Mouse (Mus musculus) liver (tissue): ENCODE results near the gene Grtp1.

Experiments used
- DNase-seq: peaks from one replicate; pipeline ENCODE4 v3.0.0-alpha.2; 2020; ENCODE audit warnings: mixed read lengths

Grtp1 gene

DNA sequence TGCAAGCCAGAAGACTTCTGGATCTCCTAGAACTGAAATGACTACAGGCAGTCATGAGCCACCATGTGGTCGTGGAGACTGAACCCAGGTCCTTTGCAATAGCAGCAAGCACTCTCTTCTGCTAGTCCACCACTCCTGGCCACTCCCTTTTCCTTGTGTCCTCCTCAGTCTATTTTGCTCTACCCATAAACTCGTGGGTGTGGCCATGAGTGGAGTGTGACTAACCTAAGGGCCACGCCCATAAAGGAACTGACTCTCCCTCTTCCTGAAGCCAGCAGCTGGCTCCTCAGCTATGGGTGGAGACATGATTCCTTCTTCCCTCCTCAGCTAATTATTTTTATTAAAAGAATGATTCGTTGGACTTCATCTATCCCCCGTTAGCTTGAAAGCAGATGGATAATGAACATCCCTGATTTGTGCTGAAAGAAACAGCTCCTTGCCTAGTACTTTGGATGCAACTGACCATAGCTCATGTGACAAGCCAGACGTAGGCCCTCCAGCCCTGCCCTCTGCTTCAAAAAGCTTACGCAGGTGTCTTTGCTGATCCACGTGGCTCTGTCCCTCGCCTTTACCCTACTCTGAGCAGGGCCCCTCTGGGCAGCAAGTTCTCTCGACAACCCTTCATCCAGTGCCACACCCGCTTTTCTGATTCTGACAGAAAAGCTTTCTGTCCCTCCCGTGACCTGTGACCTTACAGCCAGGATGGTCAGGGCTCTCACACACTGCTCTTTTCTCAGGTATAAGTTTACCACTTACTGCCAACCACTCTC lies 4.1 kb upstream of the Grtp1 start:
- DNase-seq, result peak; percentile 85

DNA sequence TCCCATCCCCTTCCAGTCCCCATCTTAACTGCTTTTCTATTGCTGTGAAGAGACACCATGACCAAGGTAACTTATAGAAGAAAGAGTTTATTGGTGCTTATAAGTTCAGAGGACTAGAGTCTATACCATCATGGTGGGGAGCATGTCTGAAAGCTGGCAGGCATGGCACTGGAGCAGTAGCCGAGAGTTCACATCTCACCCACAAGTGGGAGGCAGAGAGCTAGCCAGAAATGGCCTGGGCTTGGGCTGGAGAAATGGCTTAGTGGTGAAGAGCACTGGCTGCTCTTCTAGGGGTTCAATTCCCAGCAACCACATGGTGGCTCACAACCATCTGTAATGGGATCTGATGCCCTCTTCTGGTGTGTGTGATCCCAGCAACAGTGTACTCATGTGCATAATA lies 3.1 kb upstream of the Grtp1 start:
- peak; percentile 78 for DNase-seq

DNA sequence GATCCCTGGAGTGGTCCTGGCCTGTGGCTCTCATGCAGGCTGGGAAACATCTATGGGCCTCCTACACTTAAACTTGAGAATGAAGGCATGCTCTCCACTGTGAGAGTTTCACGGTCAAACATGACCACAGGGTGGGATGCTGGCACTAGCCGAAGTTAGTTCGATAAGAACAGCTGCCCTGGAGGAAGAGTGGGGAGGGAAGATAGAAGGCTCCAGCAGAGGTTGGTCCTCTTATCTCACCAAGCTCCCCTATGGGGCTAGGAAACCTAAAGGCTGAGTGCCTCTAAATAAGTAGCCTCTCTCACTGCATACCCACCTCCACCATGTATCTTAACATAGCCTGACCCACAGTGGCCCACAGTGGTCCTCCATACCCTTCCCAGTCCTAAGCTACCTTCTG lies 2.4 kb upstream of the Grtp1 start:
- DNase-seq, result peak; percentile 86

DNA sequence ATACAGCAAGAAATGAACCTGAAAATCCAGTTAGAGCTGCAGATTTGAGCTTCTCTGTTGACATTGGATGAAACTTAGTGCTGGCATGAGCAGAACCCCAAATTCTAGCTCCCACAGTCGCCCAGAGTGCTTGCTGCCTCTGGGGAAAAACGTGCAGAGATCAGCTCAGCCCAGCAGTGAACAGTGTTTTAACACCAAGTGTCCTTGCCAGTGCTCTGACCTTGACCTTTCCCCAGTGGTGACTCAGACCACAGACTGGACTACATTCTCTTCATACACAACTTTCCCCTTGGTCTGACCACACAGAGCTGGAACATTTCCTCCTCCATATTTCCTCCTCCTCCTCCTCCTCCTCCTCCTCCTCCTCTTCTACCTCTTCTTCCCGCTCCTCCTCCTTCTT lies 1.6 kb upstream of the Grtp1 start:
- DNase-seq, result peak; percentile 36

DNA sequence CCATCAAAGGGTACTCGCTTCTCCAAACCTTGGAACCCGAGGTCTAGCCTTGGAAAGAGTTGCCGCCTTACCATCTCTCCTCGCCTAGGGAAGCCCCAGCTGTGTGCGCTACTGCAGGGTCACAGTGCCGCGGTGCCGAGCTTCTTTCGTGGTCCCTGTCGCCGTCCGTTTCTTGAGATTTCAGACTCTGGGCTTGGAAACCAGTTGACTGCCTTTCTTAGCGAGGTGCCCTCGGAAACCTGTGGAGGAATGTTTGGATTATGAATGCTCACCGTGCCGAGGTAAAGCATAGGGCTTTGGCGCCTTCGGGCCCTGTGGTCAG lies 554 bp upstream of the Grtp1 start:
- peak; percentile 57 for DNase-seq

DNA sequence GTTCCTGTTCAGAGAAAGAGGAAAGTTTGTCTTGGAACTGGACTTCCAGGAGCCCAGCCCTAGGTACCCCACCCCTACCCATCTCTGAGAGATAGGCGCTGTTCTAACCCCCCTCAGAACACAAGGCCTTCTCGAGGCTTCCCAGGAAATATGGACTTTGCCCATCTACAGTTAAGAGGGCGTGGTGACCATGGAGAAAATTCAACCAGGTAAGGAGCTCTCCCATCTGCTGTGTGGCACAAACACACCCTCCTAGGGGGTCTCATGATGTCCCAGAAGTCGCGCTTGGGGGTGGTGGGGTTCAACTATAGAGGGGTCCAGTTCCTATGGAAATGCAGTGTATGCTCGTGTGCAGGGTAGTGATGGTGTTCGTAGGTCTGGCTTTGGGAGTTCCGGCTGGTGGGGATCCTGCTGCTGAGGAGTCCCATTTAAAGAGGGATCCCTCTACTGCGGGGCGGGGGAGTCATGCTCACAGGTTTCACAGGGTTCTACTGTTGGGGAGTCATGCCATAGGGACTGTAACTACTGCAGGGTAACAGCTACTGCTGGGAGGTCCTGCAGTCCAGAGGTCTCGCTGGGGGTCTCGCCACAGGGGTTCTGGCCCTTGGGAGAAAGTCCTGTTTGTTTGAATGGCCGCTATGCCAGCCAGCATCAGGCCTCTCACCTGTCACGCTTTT lies 897 bp downstream of the Grtp1 start:
- no peak for DNase-seq

DNA sequence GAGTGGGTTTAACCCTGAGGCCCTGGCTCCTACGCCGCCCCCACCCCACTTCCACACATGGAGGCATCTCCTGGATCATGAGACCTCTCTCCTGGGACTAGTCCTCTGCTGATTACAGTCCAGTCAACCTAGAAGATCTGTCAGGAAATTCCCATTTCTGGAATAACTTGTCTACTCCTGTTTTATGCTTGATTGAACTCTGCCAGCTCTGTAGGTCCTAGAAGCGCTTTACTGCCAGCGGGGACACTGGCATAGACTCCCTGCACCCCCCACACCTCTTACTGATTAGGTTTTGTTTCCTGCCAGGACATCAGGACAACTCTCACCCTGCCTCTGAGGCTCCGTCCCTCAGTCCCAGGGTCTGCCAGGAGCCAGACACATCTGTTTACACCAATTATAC lies 2.9 kb downstream of the Grtp1 start:
- no peak for DNase-seq

DNA sequence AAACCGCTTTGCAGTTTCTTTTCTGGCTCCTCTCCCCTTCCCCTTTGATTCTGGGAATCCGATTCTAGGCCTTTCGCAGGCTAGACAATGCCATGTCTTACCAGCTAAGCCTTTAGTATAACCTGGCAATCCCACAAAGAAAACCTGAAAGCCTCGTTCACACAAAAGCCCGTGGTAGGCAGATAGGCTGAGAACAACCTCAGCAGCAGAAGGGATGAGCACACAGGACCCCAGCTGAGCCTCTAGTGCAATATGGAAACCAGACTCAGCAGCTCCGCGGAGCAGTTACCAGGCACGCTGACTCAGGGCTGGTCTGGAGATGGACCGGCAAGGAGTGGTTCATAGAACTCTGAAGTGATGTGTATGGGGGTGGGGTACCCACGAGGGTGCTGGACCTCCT lies 5.6 kb downstream of the Grtp1 start:
- DNase-seq, result no peak

DNA sequence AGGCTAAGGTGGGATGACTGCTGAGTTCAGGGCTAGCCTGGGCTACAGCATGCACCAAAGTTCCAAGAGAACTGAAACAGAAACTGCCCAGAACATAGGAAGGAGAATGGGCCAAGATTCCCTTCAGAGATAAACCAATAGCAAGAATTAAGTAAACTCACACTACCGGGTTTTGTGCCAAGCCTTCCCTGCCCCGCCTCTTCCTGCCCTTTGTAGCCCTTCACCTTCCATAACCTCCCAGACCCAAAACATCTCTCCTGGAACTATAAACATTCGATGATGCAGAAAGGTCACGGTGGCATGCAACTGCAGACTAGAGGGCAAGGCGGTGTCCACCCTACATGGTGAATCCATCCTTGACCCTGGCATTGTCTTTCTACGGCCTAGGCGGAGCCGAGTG lies 10.2 kb downstream of the Grtp1 start:
- DNase-seq, result no peak

DNA sequence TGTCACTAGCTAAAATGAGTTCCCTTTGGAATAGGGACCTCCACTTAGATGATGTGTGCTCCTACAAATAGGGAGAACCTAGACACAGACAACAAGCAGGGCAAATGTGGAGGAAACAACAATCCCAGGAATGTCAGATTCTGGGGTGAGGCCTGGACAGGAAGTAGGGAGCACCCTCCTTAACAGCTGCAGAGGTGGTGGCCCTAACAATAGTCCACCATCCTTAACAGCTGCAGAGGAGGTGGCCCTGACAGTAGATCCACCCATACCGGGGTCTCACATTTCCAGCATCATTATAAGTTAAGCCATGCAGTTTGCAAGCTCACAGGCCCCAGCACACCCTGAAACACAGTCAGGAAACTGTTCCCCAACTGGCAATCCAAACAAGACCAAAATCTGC lies 11.6 kb downstream of the Grtp1 start:
- DNase-seq, result no peak

DNA sequence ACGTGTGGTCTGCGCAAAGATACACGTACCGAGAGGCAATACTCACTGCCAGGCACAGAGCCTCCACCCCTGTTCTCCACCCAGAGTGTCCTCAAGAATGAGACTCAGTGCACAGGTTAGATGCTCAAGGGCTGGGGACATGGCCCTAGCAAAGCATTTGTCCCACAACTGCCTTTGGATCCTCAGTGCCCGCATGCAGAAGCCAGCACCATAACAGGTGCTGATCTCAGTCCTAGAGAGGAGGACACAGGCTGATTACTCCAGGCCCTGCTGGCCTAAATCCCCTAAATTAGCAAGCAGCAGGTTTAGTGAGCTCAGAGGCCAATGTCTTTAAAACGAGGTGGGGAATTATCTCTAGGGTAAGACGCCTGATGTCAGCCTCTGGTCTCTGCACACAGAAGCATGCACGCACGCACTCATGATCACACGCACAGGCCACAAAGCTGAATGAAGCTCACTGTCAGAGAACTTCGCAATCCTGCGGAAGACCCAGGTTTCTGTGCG lies 12.3 kb downstream of the Grtp1 start:
- no peak for DNase-seq

DNA sequence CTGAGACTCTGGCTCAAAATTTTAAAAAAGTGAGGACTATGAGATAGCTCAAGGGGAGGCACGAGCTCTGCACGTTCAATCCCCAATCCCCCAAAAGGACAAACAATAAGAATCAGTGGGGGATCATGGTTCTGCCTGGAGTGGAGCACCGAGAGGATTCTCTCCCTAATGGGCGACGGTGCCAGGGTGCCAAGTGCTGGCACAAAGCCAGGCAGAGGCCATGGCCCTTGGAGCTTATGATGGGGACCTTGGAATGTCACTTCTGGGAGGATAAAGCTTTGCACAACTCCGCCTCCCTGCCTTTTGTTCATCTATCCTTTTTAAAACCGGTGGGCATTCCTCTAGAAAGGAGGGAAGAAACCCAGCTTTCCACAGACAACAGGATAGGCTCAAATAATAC lies 12.8 kb downstream of the Grtp1 start:
- DNase-seq, result no peak

DNA sequence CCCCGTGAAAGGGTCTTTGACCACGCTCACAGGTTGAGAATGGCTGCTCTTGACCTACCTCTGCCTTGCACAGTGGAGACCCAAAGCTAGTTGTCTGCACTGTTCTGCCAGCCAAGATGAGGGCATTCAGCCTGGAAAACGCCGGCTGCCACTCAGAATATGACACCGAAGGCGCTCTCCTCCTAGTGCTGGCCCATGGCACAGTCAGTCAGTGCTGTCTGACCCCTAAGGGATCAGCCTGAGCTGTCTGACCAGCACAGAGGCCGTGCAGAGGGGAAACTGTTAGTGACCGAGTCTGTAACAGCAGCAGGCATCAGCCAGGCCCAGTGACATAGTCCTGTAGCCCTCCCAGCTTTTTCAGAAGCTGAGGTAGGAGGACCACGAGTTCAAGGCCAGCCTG lies 13.2 kb downstream of the Grtp1 start:
- no peak for DNase-seq

DNA sequence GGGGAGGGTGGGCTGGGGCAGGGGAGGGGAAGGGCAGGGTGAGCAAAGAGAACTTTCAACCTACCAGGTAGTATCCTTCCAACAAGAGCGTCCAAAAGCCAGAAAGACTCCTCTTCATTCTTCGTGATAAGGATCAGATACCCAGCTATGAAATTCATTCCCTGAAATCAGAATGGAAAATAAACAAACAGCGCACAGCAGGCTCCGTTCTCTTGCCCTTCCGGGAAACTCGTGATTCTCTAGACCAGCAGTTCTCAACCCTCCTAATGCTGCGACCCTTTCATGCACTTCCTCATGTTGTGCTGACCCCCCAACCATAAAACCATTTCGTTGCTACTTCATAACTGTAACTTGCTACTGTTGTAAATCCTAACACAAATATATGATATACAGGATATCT lies 13.6 kb downstream of the Grtp1 start:
- no peak for DNase-seq

DNA sequence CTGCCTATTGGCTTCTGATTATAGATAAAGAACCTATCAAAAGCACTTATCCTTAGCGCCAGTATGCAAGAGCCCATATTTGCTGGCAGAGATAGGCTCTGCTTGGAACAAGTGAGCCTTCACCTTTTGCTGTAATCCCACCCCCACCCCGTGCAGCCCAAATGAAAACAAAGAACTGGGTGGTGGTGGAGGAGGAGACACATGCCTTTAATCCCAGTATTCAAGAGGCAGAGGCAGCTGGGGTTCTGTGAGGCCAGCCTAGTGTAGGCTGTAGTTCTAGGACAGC lies 18.8 kb downstream of the Grtp1 start:
- DNase-seq, result no peak

DNA sequence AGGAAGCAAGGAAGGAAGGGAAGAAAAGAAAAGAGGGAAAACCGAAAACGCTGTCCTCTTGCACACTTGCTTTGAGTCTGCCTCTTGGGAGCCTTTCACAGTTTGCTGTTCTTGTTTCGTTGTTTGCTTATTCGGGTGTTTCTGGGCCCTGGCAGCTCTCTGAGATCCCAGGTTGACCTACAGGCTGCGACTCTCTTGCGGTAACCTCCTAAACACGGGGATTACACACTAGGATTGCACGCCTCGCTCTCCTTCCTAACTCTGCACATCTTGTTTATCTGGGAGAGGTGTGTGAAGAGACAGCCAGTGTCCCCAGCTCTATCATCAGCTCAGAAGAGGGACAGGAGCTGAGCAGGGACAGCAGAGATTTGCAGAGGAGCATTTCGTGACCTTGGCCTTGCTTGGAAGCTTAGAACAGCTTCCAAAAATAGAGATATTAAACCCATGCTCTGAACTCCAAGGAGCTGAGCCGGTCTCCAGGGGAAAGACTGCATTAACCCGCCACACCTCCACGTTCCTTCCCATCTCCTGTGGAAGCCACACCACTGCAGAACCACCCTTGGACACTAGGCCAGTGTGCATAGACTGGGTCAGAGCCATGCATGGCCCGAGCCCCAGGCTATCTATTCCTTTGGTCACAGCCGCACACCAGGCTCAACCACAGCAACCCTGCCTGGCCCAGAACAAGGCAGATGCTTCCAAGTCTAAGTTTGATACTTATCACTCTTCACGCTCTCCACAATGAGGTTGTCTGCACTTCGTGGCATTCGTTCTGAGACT lies 19.3 kb downstream of the Grtp1 start:
- DNase-seq, result no peak

DNA sequence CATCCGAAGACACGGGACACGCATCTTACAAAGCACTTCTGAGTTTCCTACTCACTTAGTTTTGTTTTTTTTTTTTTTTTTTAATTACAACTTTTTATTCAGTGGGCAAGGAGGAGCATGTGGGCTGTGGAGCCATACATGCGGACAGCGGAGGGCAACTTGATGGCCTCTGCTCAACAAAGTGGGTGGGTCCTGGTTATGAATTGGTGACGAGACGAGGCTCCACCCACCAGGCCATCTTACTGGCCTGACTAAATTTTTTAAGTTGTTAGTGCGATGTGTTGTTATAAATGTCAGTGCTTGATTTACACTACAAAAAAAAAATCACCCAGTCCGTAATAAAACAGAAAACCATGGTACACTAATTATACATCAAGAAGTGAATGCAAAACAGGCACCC lies 20.0 kb downstream of the Grtp1 start:
- DNase-seq, result no peak

DNA sequence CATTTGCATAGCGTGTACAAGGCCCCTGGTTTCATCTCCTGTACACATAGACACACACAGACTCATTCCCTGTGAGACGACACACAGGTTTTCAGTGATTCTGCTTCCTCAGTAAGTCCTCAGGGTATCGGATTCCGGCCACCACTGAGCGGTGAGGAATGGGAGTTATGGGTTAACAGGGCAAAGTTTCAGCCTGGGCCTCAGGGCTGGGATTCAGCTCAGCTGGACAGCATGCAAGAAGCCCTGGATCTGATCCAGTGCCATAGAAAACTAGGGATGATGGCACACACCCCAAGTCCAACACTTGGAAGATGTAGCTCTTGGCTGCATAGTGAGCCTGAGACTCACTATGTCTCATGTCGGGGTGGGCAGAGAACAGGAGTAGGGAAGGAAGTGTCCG lies 20.5 kb downstream of the Grtp1 start:
- no peak for DNase-seq

DNA sequence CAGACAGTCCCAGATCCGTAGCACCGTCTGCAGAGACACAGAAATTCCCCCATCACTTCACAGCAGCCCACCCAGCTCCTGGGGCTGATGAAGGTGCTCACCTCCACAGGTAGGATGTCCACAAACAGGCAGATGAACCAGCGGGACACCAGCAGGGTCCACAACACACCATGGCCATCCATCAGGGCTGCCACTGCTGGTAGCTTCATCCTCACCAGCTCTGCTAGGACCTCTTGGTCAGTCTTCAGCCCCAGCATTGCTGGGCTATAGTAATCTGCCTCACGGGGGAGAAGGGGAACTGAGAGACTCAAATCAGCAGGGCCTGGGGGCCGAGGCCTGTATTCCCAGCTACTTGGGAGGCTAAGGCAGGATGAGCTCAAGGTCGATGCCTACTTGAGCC lies 20.9 kb downstream of the Grtp1 start:
- DNase-seq, result no peak

DNA sequence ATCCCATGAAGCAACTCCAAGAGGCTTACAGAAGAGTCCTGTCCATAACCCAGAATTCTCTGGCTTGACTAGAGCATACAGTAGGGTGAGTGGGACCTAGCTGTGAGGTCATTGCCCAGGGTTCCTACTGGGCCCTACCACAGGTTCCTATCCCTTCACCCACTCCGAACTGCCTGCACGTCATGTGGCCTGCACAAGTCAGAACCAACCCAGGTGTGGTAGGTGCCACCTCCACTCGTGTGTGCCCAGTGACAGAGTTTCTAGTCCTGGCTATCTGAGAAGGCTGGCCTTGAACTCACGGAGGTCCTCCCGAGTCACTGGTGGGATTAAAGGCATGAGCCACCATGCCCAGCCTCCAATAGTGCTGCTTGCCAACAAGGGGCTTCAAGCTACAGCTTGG lies 22.3 kb downstream of the Grtp1 start:
- DNase-seq, result no peak

DNA sequence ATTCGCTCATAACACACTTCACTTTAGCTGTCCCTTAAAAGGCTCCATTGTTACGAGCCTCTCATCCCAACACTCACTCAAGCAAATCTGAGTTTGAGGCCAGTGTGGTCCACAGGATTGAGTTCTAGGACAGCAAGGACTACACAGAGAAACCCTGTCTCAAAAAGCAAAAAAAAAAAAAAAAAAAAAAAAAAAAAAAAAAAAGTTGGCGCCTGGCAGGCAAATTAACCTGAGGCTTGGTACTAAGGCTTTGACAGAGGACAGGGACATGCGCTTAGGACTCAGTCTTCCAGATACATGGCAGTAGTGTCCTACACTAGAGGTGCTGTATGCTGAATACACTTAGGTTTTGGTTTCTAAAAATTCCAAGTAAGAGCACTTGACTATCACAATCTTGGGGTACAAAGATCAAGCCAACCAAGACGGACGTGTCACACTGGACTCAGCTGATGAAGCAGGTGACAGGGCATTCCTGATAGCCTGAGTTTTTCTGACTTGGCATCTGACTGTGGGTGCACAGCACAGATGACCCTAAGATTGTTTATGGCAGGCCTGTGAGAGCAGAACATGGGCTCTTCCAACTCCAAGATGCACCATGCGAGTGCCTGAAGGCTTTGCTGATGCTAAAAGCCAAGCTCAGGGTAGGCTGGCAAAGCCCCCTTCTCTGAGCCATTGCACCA lies 23.1 kb downstream of the Grtp1 start:
- no peak for DNase-seq

DNA sequence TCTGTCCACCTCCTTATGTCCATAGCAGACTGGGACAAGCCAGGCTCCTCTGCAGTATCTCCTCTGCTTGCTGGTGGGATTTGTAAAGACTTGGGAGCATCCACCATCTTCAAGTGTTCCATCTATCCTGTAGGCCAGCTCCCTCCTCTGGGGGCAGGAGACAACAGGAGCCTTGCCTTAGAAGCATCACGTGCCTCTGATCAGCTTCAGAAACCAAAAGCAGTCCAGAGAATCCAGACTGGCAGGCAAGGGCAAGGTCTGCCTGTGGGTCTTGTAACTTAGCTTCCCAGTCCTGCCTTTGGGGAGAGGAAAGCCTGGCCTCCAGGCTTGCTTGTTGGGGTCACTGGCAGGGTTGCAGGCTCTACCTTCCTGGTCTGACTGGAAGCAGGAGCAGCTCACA lies 24.8 kb downstream of the Grtp1 start:
- no peak for DNase-seq

DNA sequence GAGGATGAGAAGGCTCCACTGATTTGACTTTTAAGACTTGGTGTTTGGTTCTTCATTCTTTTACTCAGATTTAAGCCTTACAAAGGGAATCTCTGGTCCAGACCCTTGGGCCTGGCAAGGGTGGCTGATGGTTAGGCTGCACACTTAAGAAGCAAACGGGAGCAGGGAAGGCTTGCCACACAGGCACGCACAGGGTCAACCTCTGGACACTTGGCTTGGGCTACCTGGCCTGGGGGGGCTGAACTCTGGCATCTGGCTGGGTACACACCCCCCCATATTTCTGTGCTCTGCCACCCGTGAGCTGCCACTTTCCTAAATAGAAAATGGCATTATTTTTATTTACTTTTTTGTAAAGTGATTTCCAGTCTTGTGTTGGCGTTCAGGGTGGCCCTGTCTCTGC lies 25.6 kb downstream of the Grtp1 start:
- no peak for DNase-seq

DNA sequence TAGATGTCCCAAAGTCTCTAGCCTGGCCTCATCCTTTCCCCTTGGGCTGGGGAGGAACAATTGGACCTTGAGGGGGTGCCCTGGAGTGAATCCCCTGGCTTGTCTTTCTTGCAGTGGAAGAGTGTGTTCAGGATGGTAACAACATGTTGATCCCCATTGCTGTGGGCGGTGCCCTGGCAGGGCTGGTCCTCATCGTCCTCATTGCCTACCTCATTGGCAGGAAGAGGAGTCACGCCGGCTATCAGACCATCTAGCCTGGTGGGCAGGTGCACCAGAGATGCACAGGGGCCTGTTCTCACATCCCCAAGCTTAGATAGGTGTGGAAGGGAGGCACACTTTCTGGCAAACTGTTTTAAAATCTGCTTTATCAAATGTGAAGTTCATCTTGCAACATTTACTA lies 26.1 kb downstream of the Grtp1 start:
- DNase-seq, result no peak
